Mouse (Mus musculus): ENCODE data around the gene F3. TPM values are rescaled to one million over a fixed set of nuclear protein-coding genes. Genes with fewer than 3 reads are reported as not detected.

The F3 gene
- total and polyA plus RNA-seq, 3 experiments = not detected

- Histone ChIP-seq H3K9ac (ENCODE audit: control insufficient read depth, low read depth, low read length, poor library complexity, severe bottlenecking) (no peak overlapping the region), H3K4me1 (ENCODE audit: control insufficient read depth in 1 of 2, insufficient read depth in 2 of 2, low read length in 2 of 2) (peaks cover 0 to 7% of the 10 kb centered on the region in 2 experiments; a peak in 1 of 4 replicates), H3K4me3 (ENCODE audit: control insufficient read depth in 1 of 2, insufficient read depth in 1 of 2, low read depth in 2 of 2, low read length in 2 of 2) (no peak overlapping the region), H3K36me3 (ENCODE audit: control insufficient read depth in 1 of 2, insufficient read depth in 2 of 2, low read length in 2 of 2) (no peaks in the 10 kb centered on the region), H3K79me2 (ENCODE audit: control insufficient read depth, insufficient read depth, low read length, poor library complexity) (no peaks in the 10 kb centered on the region), H3K9me3 (replicated peaks; ENCODE audit: insufficient read depth, low read length) (no peaks in the 10 kb centered on the region), H3K27me3 (ENCODE audit: control insufficient read depth in 1 of 2, insufficient read depth in 2 of 2, low read length in 2 of 2) (no peaks in the 10 kb centered on the region; a peak in 2 of 4 replicates), H3K27ac (ENCODE audit: control insufficient read depth, low read depth, low read length) (no peak overlapping the region)
- DNase-seq (ENCODE audit: low read depth, low spot score) = no peak
- TF ChIP-seq CHD1 (IDR thresholded peaks at IDR 0.05; ENCODE audit: low read depth, low read length) (no peak), UBTF (IDR thresholded peaks at IDR 0.05; ENCODE audit: borderline replicate concordance, insufficient read depth, low read depth, low read length) (no peak), JUND (IDR thresholded peaks at IDR 0.05; ENCODE audit: low read depth, low read length) (no peak), RCOR1 (IDR thresholded peaks at IDR 0.05; ENCODE audit: low read depth, low read length) (no peak), SMC3 (IDR thresholded peaks at IDR 0.05; ENCODE audit: low read depth, low read length) (no peak), POLR2AphosphoS2 (IDR thresholded peaks at IDR 0.05; ENCODE audit: low read length) (no peak)
These were observed 22.9 kb upstream of the F3 start for GRCm38 (mm10) chr3:121700364-121700952.

- H3K27me3 ChIP-seq (ENCODE audit: control insufficient read depth in 1 of 2, insufficient read depth in 2 of 2, low read length in 2 of 2) = no peaks in the 10 kb centered on the region; a peak in 2 of 4 replicates
- DNase-seq (ENCODE audit: low read depth, low spot score) = peak; percentile 6
- no peak for TF ChIP-seq SIN3A (IDR thresholded peaks at IDR 0.05; ENCODE audit: low read length)
- TF ChIP-seq CHD2 (IDR thresholded peaks at IDR 0.05; ENCODE audit: low read length) = no peak
- TF ChIP-seq UBTF (IDR thresholded peaks at IDR 0.05; ENCODE audit: borderline replicate concordance, insufficient read depth, low read depth, low read length) = no peak
- no peak for TF ChIP-seq USF1 (IDR thresholded peaks at IDR 0.05; ENCODE audit: low read depth, low read length)
- TF ChIP-seq POLR2AphosphoS2 (IDR thresholded peaks at IDR 0.05; ENCODE audit: low read length) = no peak
- no peak for TF ChIP-seq KAT2A (conservative IDR thresholded peaks at IDR 0.05; ENCODE audit: low read depth, low read length)
- no peak for TF ChIP-seq RCOR1 (IDR thresholded peaks at IDR 0.05; ENCODE audit: low read depth, low read length)
- no peak overlapping the region for H3K9ac ChIP-seq (ENCODE audit: control insufficient read depth, low read depth, low read length, poor library complexity, severe bottlenecking)
- H3K4me3 ChIP-seq (ENCODE audit: control insufficient read depth in 1 of 2, insufficient read depth in 1 of 2, low read depth in 2 of 2, low read length in 2 of 2) = no peak overlapping the region
- no peaks in the 10 kb centered on the region for H3K79me2 ChIP-seq (ENCODE audit: control insufficient read depth, insufficient read depth, low read length, poor library complexity)
- no peaks in the 10 kb centered on the region for H3K36me3 ChIP-seq (ENCODE audit: control insufficient read depth in 1 of 2, insufficient read depth in 2 of 2, low read length in 2 of 2)
- no peak overlapping the region for H3K27ac ChIP-seq (ENCODE audit: control insufficient read depth, low read depth, low read length)
- H3K9me3 ChIP-seq (replicated peaks; ENCODE audit: insufficient read depth, low read length) = no peaks in the 10 kb centered on the region
- no peaks in the 10 kb centered on the region for H3K4me1 ChIP-seq (ENCODE audit: control insufficient read depth in 1 of 2, insufficient read depth in 2 of 2, low read length in 2 of 2)
These were observed 20.0 kb upstream of the F3 start for GRCm38 (mm10) chr3:121703155-121703879.

GRCm38 (mm10) chr3:121703880-121704243 lies 19.5 kb upstream of the F3 start:
- no peaks in the 10 kb centered on the region for H3K79me2 ChIP-seq (ENCODE audit: control insufficient read depth, insufficient read depth, low read length, poor library complexity)
- no peak overlapping the region for H3K27ac ChIP-seq (ENCODE audit: control insufficient read depth, low read depth, low read length)
- H3K36me3 ChIP-seq (ENCODE audit: control insufficient read depth in 1 of 2, insufficient read depth in 2 of 2, low read length in 2 of 2) = no peaks in the 10 kb centered on the region
- H3K27me3 ChIP-seq (ENCODE audit: control insufficient read depth in 1 of 2, insufficient read depth in 2 of 2, low read length in 2 of 2) = no peaks in the 10 kb centered on the region; a peak in 2 of 4 replicates
- H3K9ac ChIP-seq (ENCODE audit: control insufficient read depth, low read depth, low read length, poor library complexity, severe bottlenecking) = no peak overlapping the region
- H3K4me1 ChIP-seq (ENCODE audit: control insufficient read depth in 1 of 2, insufficient read depth in 2 of 2, low read length in 2 of 2) = no peaks in the 10 kb centered on the region
- no peak for DNase-seq (ENCODE audit: low read depth, low spot score)
- H3K4me3 ChIP-seq (ENCODE audit: control insufficient read depth in 1 of 2, insufficient read depth in 1 of 2, low read depth in 2 of 2, low read length in 2 of 2) = no peak overlapping the region
- TF ChIP-seq TCF12 (IDR thresholded peaks at IDR 0.05; ENCODE audit: low read depth, low read length) (no peak), GABPA (IDR thresholded peaks at IDR 0.05; ENCODE audit: low read depth, low read length) (no peak), JUND (IDR thresholded peaks at IDR 0.05; ENCODE audit: low read depth, low read length) (no peak), KAT2A (conservative IDR thresholded peaks at IDR 0.05; ENCODE audit: low read depth, low read length) (no peak), POLR2A (IDR thresholded peaks at IDR 0.05; ENCODE audit: control insufficient read depth in 1 of 2, insufficient read depth in 1 of 2, low read depth in 1 of 2, low read length in 2 of 2, poor library complexity in 1 of 2) (no peak), NRF1 (IDR thresholded peaks at IDR 0.05; ENCODE audit: insufficient read depth, low read depth, low read length, poor library complexity, severe bottlenecking) (no peak), ELF1 (IDR thresholded peaks at IDR 0.05; ENCODE audit: low read depth, low read length) (no peak)
- no peaks in the 10 kb centered on the region for H3K9me3 ChIP-seq (replicated peaks; ENCODE audit: insufficient read depth, low read length)

Measured in MEL (cell line).